Mouse (Mus musculus): Measurements from ENCODE around the gene Cnot6.

DNA sequence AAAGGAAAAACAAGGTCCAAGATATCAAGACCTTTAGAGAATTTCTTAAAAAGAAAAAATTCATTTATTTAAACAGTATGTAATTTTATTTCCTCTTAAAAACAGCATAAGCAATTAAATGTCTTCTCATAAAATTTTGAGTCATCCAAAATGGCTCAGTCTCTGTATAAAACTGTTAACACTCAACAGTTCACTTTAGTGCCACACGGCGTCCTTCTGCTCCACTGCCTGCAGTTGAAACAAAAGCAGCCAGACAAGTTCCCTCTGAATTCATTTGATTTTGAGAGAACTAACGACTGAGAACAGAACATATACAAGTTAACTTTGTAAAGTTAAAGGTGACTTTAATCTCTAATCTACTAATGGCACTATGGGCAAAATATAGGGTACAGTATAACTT lies 39.1 kb downstream of the Cnot6 start:
- TF ChIP-seq CTCF (IDR thresholded peaks at IDR 0.05; ENCODE audit: insufficient read depth, low read length) (no peak), POLR2A (IDR thresholded peaks at IDR 0.05; ENCODE audit: borderline replicate concordance, extremely low read depth, low read depth, low read length) (no peak)

All from lung, adult 2 months (tissue).